In the genomic region with DNA sequence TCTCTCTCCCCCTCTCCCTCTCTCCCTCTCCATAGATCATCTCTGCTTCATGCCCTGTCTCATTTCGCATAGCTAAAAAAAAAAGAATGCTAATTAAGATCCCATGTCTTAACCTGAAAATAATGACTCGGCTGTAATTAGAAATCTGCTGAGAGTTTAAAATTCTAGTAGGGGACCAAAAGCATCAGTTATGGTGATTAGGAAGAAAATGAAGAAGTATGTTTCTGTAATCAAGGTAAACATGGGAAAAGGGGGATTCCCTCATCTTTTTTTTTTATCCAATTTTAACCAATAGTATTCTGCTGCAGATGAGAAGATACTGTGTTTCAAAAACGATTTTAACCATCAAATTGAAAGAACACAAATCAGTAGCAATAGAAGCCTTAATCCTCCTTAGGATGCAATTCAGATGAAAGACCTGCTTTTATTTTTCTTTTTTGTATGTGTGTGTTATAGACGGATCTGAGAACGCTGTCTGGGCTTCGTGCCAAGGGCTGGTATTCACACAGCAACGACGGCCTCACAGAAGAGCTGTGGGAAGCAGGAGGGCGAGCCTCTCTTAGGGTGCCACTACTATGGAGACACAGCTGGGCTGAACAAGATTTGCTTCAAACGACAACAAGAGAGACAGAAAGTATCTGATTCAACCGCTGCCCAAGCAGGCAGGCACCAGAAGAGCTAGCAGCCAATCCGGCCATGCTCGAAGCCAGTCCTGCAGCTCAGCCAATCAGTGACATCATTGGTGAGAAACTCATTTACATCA, we compare ENCODE assay signal across 8 mouse cellular contexts.
DNase-seq lines count a peak whose midpoint lies in the region; ATAC-seq and TF ChIP-seq lines count a peak whose summit lies in the region.

No protein-coding gene starts in this region.

- no peaks in the 10 kb centered on the region for H3K9me3 ChIP-seq in intestine, postnatal 0 days (ENCODE audit: control insufficient read depth)

- H3K27ac ChIP-seq in bone marrow macrophage, adult 2 months (ENCODE audit: insufficient read depth, low read depth, low read length), result no peak overlapping the region
- H3K27ac ChIP-seq in intestine, postnatal 0 days (ENCODE audit: low read depth, low read length), result no peak overlapping the region

- no peak for TF ChIP-seq POLR2A in bone marrow macrophage, adult 2 months (IDR thresholded peaks at IDR 0.05; ENCODE audit: borderline replicate concordance, low read depth, low read length)

- H3K27me3 ChIP-seq in intestine, postnatal 0 days (replicated peaks; ENCODE audit: control insufficient read depth, insufficient read depth, low read length), result no peaks in the 10 kb centered on the region

- WGBS in intestine, postnatal 0 days, result 45% methylated on average over 13 of the region's 13 CpGs

- H3K9ac ChIP-seq in intestine, postnatal 0 days (ENCODE audit: low read depth, low read length), result no peak overlapping the region

- H3K4me2 ChIP-seq in intestine, postnatal 0 days (replicated peaks; ENCODE audit: low read depth), result peak overlapping the region; percentile 43

- H3K4me3 ChIP-seq in bone marrow macrophage, adult 2 months (ENCODE audit: insufficient read depth, low read length), result peak overlapping the region; percentile 34
- H3K4me3 ChIP-seq in intestine, postnatal 0 days (ENCODE audit: low read depth, low read length), result no peak overlapping the region

- no peak for ATAC-seq in intestine, postnatal 0 days
- ATAC-seq in erythroid progenitor cell, adult 5-6 weeks (replicated peaks; ENCODE audit: low FRiP score, poor library complexity, severe bottlenecking), result no peak
- no peak for ATAC-seq in CD4-positive, CD25-positive, alpha-beta regulatory T cell, adult 4 months

- peak; percentile 84 for DNase-seq in cerebellum, postnatal 10 days
- peak; percentile 68 to 73 for DNase-seq in frontal cortex, postnatal 25 days (ENCODE audit: low spot score in 2 of 2)
- DNase-seq in left cerebral cortex, postnatal 25 days (ENCODE audit: low spot score in 2 of 2), result peak; percentile 84 to 94
- peak; percentile 18 for DNase-seq in neural tube, embryonic 10.5 days (ENCODE audit: extremely low spot score, low spot score)

- no peak for TF ChIP-seq CTCF in bone marrow macrophage, adult 2 months (IDR thresholded peaks at IDR 0.05; ENCODE audit: low read depth, low read length)
- no peak for TF ChIP-seq CTCF in intestine, postnatal 0 days (IDR thresholded peaks at IDR 0.05; ENCODE audit: low read depth)

- H3K4me1 ChIP-seq in bone marrow macrophage, adult 2 months (ENCODE audit: control insufficient read depth, insufficient read depth, low read length), result no peaks in the 10 kb centered on the region
- H3K4me1 ChIP-seq in intestine, postnatal 0 days (replicated peaks; ENCODE audit: control insufficient read depth, insufficient read depth, low read length), result no peaks in the 10 kb centered on the region

- H3K36me3 ChIP-seq in intestine, postnatal 0 days (ENCODE audit: control insufficient read depth, insufficient read depth), result no peaks in the 10 kb centered on the region

- intact Hi-C loops in left cerebral cortex, postnatal 25 days (cut with DNase I), result loop anchor here (2.0 to 5.0 kb wide), 5 partner anchors 84 to 921 kb away; no protein-coding TSS in a partner anchor

Comparison
In these comparisons a context has a peak if more than half of its experiments do, and no peak if none do; other contexts are left out.
1. DNase-seq: peak in every context shown above with its lines; median percentile 89 in left cerebral cortex, postnatal 25 days; 84 in cerebellum, postnatal 10 days; 70 in frontal cortex, postnatal 25 days; 18 in neural tube, embryonic 10.5 days.